Mouse (Mus musculus) small intestine, adult 2 months (tissue): ENCODE data around the gene P2ry14.

Source experiments
- CTCF ChIP-seq: fragments of 200-500 bp; IDR thresholded peaks from 2 replicates; pipeline ENCODE4 v1.5.1; 2012; ENCODE audit warnings: low read depth, mild to moderate bottlenecking, control low read depth, inconsistent platforms, low read length, moderate library complexity, mixed read lengths; ENCODE audit not compliant: insufficient replicate concordance, insufficient read length; ENCODE audit errors: extremely low read depth
- POLR2A ChIP-seq: fragments of 200-500 bp; IDR thresholded peaks from 2 replicates; pipeline ENCODE4 v1.6.1; 2012; ENCODE audit warnings: low read depth, mild to moderate bottlenecking, control low read depth, inconsistent platforms, low read length, moderate library complexity

DNA sequence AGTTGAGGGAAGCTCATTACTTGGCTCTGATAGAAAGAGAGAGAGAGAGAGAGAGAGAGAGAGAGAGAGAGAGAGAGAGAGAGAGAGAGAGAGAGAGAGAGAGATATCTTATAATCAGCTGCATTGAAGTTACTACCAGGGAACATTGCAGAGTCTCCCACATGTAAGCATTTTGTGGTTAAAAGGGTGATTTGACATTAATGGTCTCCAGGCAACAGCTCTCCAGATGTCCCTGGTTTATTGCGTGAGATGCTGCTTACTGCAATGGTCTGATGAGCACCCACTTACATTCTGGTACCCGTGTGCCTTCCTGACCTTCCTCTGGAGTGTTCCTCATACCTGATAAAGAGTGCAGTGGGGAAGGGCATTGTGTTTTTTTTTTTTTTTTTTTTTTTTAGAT lies 1.5 kb upstream of the P2ry14 start:
- TF ChIP-seq CTCF (no peak), POLR2A (no peak)
